Mouse (Mus musculus) forebrain, embryonic 13.5 days (tissue): Measurements from ENCODE around the gene Gm8897. TPM values are rescaled to one million over a fixed set of nuclear protein-coding genes. Genes with fewer than 3 reads are reported as not detected.
"Not testable (repeated sequence)": the region's sequence is repeated elsewhere in the genome, so short reads cannot be mapped to it uniquely, and the experiment has no call there.

Experiments used
- ATAC-seq: fragments of 200-750 bp; cut with Nextera tagmentation; 2 replicates; pipeline ENCODE4 v1.8.0; 2017
- H3K27ac ChIP-seq: fragments of 300-500 bp; sonication (generic); 2 replicates; pipeline ENCODE4 v1.5.1; 2015; ENCODE audit warnings: inconsistent platforms, mild to moderate bottlenecking, moderate library complexity
- H3K27me3 ChIP-seq: fragments of 300-500 bp; sonication (generic); 2 replicates; pipeline ENCODE4 v1.6.1; 2015; ENCODE audit warnings: mild to moderate bottlenecking, inconsistent platforms
- H3K36me3 ChIP-seq: fragments of 300-500 bp; sonication (generic); 2 replicates; pipeline ENCODE4 v1.6.1; 2015; ENCODE audit warnings: mild to moderate bottlenecking, inconsistent platforms; ENCODE audit not compliant: poor library complexity, severe bottlenecking
- H3K4me1 ChIP-seq: fragments of 300-500 bp; sonication (generic); 2 replicates; pipeline ENCODE4 v1.6.1; 2015; ENCODE audit warnings: inconsistent platforms
- H3K4me2 ChIP-seq: fragments of 300-500 bp; sonication (generic); 2 replicates; pipeline ENCODE4 v1.6.1; 2015; ENCODE audit warnings: inconsistent platforms, mild to moderate bottlenecking, moderate library complexity
- H3K4me3 ChIP-seq: fragments of 300-500 bp; sonication (generic); 2 replicates; pipeline ENCODE4 v1.5.1; 2015; ENCODE audit warnings: mild to moderate bottlenecking, inconsistent platforms
- H3K9ac ChIP-seq: fragments of 300-500 bp; sonication (generic); 2 replicates; pipeline ENCODE4 v1.6.1; 2015; ENCODE audit warnings: mild to moderate bottlenecking, inconsistent platforms
- H3K9me3 ChIP-seq: fragments of 300-500 bp; sonication (generic); replicated peaks from 2 replicates; pipeline ENCODE4 v1.6.1; 2016; ENCODE audit warnings: inconsistent platforms
- WGBS: fragments of 180-500 bp; shearing (Covaris S2); methylation state at CpG from one replicate; pipeline ENCODE4 v1.1.7; 2015; 5-methylcytosine and 5-hydroxymethylcytosine counted together
- polyA plus RNA-seq: library from polyadenylated mRNA; unstranded; fragments of >200 nt; fragmentation: Nextera tagmentation; extraction: Ambion mirVana; gene quantifications from 2 replicates; pipeline ENCODE4 v1.2.1, GENCODE M21; 2015

Gene Gm8897
- polyA plus RNA-seq: not detected in 2 replicates

DNA sequence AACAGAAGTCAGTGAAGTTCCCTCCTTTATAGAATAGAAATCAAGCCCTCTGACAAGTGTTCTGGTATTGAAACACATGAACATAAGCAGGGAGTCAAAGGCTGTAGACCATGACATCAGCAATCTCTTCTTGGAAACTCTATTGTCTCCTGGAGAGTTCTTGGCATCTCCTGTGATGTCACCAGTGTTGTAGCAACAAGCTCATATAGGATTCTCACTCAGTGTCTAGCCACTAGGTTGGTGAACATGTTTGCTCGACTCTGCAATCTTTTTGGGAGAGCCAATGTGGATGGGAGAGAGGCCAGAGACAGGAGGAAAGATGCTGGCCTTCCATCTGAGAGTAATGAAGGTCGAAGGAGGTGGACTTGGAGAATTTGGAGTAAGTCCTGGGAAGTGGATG is at the start of gene Gm8897:
Gm8897 (plus strand) TSS at position 301 of the 400 bp plus-strand sequence.
- ATAC-seq, H3K4me1 ChIP-seq, H3K27me3 ChIP-seq, H3K36me3 ChIP-seq, H3K9me3 ChIP-seq, H3K4me2 ChIP-seq, H3K9ac ChIP-seq, H3K4me3 ChIP-seq, H3K27ac ChIP-seq: not testable (repeated sequence)
- 71% methylated on average over 2 of the region's 2 CpGs for WGBS

DNA sequence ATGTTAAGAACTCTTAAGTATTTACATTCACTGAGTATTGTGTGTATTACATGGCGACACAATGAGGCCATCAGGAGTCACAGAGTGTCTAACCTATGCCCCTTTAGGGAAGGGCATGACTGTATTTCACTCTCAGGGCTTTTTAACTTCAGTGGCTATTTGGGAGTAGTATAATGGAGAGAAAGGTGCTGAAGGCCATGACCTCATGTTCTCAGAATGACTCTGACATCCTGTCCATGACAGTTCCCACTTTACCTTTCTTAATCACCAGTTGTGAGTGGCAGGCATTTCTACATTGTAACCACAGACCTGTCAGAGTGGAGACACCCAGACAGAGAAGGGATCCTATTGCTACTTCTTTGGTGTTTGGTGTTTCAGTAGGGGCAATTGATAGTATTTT is 473 bp downstream of the Gm8897 start:
- WGBS: 75% methylated on average over 1 of the region's 1 CpGs
- not testable (repeated sequence) for H3K4me1 ChIP-seq, H3K9ac ChIP-seq, H3K27me3 ChIP-seq, ATAC-seq, H3K9me3 ChIP-seq, H3K4me2 ChIP-seq, H3K27ac ChIP-seq, H3K36me3 ChIP-seq, H3K4me3 ChIP-seq

Other genes starting within 250 kb of the Gm8897 start
- gene Gm5861, start 233.3 kb upstream of the Gm8897 start, polyA plus RNA-seq: not detected in 2 replicates
- not detected in 2 replicates for gene Gm8890, start 160.4 kb upstream of the Gm8897 start, polyA plus RNA-seq
- not detected in 2 replicates for gene Speer1, start 74.9 kb upstream of the Gm8897 start, polyA plus RNA-seq
- gene Gm8906, start 86.3 kb downstream of the Gm8897 start, polyA plus RNA-seq: not detected in 2 replicates
- not detected in 2 replicates for gene Gm6460, start 178.5 kb downstream of the Gm8897 start, polyA plus RNA-seq